Mouse (Mus musculus) gastrocnemius, postnatal 25 days (tissue): Measurements from ENCODE around the gene Hmga2. TPM values are rescaled to one million over a fixed set of nuclear protein-coding genes. Genes with fewer than 3 reads are reported as not detected.
"Not testable (repeated sequence)": the region's sequence is repeated elsewhere in the genome, so short reads cannot be mapped to it uniquely, and the experiment has no call there.

ENCODE experiments used
- DNase-seq: peaks from one replicate; pipeline ENCODE4 v3.0.0; 2022
- microRNA-seq, 2 experiments: library from miRNA; unstranded; fragments of <30 nt; microRNA quantifications; one replicate each; pipeline ENCODE4 v1.2.0; 2021; ENCODE audit warnings: borderline replicate concordance in 2 of 2
- total RNA-seq, 2 experiments: library from RNA; stranded (reverse); gene quantifications; 1 replicate in 1 of 2; 2 replicates in 1 of 2; pipeline ENCODE4 v1.2.3; 2021

Gene Hmga2
- total RNA-seq, 2 experiments from 2014 or later: 0.08 to 0.13 TPM

DNA sequence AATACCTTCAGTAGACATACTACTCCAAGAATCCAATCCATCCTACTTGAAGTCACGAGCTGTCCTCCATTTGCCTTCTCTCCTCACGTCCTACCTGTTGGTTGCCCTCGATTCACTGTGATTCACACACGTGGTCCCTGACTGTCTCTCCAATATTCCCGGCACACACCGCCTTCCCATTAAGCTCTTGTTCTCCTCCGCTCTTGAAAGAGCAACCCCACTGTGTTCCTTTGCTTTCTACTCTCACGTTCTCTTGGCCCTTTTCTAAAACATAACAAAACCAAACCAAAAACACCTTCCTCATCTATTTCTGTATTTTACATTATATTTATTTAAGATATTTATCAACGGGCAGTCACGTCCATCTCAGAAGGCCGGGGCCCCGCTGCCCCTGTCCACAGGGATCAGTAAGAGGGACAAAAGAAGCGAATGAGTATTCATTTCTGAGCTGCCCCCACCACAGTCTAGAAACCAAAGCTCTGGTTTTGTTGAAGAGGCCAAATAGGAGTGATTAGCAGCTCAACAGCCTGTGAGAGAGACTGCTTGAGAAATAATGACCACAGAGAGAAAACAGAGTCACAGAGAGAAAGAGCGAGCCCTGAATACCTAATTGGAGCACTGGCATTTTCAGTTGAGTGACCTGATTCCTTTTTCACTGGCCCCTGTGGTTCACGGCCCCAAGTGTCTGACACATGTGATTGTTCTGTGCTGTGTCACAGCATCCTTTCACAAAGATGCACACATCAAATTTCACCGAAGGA, 131.5 kb downstream of the Hmga2 start:
- no peak for DNase-seq

DNA sequence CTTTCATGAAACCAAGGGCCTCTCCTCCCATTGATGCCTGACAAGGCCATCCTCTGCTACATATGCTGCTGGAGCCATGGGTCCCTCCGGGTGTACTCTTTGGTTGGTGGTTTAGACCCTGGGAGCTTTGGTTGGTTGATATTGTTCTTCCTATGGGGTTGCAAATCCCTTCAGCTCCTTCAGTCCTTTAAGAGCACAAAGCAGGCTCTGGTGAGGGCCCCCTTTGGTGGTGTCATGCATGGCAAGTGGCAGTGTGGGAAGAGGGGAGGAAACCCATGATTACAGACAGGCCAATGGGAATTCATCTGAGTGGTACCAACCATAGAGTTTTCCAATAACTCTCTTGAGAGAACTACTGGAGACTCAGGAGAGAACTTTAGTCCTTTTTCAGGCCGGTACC, 136.4 kb downstream of the Hmga2 start:
- DNase-seq: not testable (repeated sequence)

DNA sequence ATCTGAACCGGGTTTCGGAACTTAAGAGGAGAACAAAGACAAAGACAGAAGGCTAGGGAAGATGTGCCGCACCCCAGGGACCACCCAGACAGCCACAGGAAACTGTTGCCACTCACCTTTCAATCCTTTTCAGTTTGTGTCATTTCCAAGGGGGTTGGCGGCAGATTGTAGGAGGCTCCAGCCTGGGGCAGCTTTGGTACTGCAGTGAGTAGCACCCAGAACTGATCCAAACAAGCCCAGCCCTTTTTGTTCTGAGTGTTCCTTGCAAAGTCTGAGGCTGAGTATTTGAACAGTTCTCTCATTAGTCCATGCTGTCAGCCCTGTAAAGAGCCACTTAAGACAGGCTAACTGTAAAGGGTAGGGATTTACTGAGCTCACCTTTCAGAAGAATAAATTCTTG, 136.9 kb downstream of the Hmga2 start:
- no peak for DNase-seq

DNA sequence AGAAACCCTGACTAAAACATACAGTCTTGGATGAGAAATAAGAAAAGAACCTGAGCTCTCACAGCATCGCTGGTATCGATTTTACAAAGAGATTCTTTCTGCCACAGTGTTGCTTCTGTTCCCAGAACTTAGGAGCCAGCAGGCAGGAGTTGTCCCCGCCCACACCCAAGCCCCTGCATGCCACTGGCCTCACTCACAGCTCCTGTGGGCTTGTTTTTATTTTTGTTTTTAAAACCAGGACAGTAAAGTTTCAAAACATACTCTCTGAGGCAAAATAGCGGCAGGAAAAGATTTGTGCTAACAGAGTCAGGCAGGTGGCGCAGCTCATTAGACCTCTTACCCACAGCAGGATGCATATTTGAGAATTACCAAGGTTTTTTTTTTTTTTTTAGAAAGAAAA, 137.4 kb downstream of the Hmga2 start:
- no peak for DNase-seq

DNA sequence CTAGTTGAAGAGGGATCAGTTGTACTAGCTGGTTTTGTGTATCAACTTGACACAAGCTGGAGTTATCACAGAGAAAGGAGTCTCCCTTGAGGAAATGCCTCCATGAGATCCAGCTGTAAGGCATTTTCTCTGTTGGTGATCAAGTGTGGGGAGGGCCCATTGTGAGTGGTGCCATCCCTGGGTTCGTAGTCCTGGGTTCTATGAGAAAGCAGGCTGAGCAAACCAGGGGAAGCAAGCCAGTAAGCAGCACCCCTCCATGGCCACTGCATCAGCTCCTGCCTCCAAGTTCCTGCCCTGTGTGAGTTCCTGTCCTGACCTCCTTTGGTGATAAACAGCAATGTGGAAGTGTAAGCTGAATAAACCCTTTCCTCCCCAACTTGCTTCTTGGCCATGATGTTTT, 137.8 kb downstream of the Hmga2 start:
- DNase-seq: not testable (repeated sequence)

DNA sequence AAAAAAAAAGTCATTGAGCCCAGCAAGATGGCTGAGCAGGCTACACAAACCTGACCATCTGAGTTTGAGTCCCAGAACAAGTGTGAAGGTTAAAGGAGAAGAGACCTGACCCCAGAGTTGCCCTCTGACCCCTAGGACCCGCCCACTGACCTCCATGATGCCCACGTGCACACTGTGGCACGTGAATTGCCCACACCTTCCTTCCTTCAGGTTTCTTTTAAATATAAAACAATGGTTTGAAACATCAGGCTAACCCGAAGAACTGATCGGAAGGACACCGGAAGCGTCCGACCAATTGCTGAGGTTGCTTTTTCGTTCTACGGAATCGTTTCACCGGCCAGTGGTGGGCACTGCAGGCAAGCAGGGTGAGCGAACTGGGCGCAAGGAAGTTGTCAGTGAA, 148.3 kb downstream of the Hmga2 start:
- DNase-seq: no peak

DNA sequence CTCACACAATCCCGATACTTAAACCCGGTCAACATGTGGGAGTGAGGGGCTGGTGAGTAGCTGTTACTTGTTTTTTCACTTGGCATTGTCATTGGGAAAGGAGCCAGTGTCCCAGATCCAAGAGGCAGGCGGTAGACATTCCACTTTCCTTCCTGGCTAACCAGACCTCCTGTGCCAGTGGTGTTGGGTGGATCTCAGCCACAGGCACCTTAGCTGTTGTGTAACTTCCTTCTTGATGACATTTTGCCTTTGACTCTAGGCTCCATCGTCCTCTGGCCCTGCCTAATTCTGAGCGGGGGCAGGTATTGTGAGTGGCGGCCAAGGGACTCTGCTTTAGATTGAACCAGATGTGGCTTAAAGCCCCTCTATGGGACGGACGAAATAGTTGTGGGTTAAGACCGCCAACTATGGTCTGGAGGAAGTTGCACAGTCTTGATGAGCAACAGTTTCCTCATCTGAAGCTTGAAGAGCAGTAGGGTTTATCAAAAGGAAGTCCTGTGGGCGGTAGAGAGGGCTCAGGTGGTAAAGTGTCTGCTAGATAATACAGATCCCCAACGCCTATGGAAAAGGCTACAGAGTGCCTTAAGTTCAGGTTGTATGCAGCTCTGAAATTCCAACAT, 152.6 kb downstream of the Hmga2 start:
- no peak for DNase-seq

DNA sequence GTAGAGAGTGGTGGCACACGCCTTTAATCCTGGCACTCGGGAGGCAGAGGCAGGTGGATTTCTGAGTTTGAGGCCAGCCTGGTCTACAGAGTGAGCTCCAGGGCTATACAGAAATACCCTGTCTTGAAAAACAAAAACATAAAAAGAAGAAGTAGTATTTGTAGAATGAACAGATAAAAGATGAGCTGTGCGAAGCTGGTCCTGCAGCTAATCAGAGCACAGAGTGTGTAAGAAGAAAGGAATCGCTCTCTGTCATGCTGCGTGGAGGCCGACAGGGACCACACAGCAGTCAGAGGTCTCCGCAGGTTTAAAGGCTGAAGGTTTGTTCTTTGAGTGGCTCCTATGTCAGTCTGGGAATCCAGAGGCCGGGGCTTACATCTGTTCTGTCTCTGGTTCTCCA, 153.5 kb downstream of the Hmga2 start:
- DNase-seq: no peak

DNA sequence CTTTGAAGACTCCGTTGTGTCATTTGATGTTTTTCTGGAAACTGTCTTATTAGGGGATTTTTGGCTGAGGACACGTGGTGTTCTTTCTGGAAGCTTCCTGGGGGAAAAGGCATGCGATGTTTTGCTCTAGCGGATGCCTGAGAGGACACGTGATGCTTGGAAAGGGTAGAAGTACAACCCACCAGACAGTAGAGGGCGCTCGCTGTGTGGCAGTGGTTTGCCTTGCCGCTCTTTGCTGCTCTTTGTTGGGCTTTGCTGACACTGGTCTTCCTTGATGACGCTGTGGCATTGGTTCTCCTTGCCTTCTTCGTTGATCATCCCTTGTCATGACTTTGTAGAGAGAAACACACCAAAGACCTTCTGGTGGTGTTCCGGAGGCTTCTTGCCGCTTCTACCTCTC, 156.7 kb downstream of the Hmga2 start:
- no peak for DNase-seq

Small RNA genes within 50 kb of the gene (microRNA-seq; reads per million reads assigned to microRNA genes)
- 0 reads per million in 2 experiments for gene Mir763

Other genes starting within 250 kb of the Hmga2 start
- 10 to 100 TPM; 11.4 to 12.8 TPM for gene Llph, start 249.4 kb downstream of the Hmga2 start, total RNA-seq